Mouse (Mus musculus) megakaryocyte, embryonic 14.5 days (primary cell): ENCODE results near the gene Ccdc58.

ENCODE experiments used
- FLI1 ChIP-seq: IDR thresholded peaks from 2 replicates; pipeline ENCODE4 v1.6.1; 2012; ENCODE audit warnings: low read length, inconsistent platforms, mixed read lengths
- GATA1 ChIP-seq: IDR thresholded peaks from 3 replicates; pipeline ENCODE4 v1.6.1; 2012; ENCODE audit warnings: mixed read lengths, low read length, inconsistent platforms, borderline replicate concordance

- TF ChIP-seq GATA1 = no peak
- no peak for TF ChIP-seq FLI1
Observed at GRCm38 (mm10) chr16:36090785-36091509, 19.5 kb downstream of the Ccdc58 start.
